29 mouse cellular contexts compared by ENCODE assay signal in genomic region chr10:109637702-109638101, GRCm38 (mm10).
A peak's percentile ranks its signal among the peaks of the same experiment; 100 is the strongest.
DNase-seq lines count a peak whose midpoint lies in the region; ATAC-seq and TF ChIP-seq lines count a peak whose summit lies in the region.
"Had no signal": no experiment of that assay in that cellular context is flagged by ENCODE, and none has a peak within 500 bp of the region (broad histone marks: within the 10 kb centered on the region; RNA-seq: fewer than 3 reads in every experiment).

No protein-coding gene starts in this region.

- 83% methylated on average over 16 of the region's 16 CpGs for WGBS in hindbrain, embryonic 10.5 days
- 73% methylated on average over 16 of the region's 16 CpGs for WGBS in hindbrain, embryonic 11.5 days
- WGBS in stomach, embryonic 14.5 days = 26% methylated on average over 16 of the region's 16 CpGs
- 26% methylated on average over 16 of the region's 16 CpGs for WGBS in stomach, postnatal 0 days
- WGBS in forebrain, embryonic 16.5 days = 43% methylated on average over 16 of the region's 16 CpGs

- H3K9ac ChIP-seq in hindbrain, embryonic 11.5 days (ENCODE audit: low read depth, low read length) = no peak overlapping the region
- H3K9ac ChIP-seq in stomach, embryonic 14.5 days (replicated peaks; ENCODE audit: low read depth, low read length) = no peak overlapping the region
- H3K9ac ChIP-seq in stomach, postnatal 0 days (ENCODE audit: low read length) = no peak overlapping the region
- H3K9ac ChIP-seq in forebrain, embryonic 16.5 days (replicated peaks; ENCODE audit: low read depth, low read length) = no peak overlapping the region
- H3K9ac ChIP-seq: heart, embryonic 13.5 days; kidney, embryonic 15.5 days; limb, embryonic 15.5 days; liver, embryonic 14.5 days; lung, embryonic 14.5 days; midbrain, embryonic 13.5 days had no signal

- no peak overlapping the region for H3K4me2 ChIP-seq in hindbrain, embryonic 11.5 days (replicated peaks; ENCODE audit: low read depth, low read length)
- H3K4me2 ChIP-seq in stomach, embryonic 14.5 days (replicated peaks; ENCODE audit: low read depth, low read length) = peak overlapping the region; percentile 31
- H3K4me2 ChIP-seq in stomach, postnatal 0 days (replicated peaks; ENCODE audit: low read depth) = no peak overlapping the region; the same call in 1 of the 2 replicates
- H3K4me2 ChIP-seq in forebrain, embryonic 16.5 days (ENCODE audit: low read length) = no peak overlapping the region; the same call in 1 of the 2 replicates
- H3K4me2 ChIP-seq: heart, embryonic 13.5 days; kidney, embryonic 15.5 days; limb, embryonic 15.5 days; lung, embryonic 14.5 days; midbrain, embryonic 13.5 days had no signal

- no peak for TF ChIP-seq EP300 in stomach, postnatal 0 days (optimal IDR thresholded peaks at IDR 0.05)

- no peak for DNase-seq in hindbrain, embryonic 10.5 days (ENCODE audit: low spot score)
- no peak for DNase-seq in hindbrain, embryonic 11.5 days (ENCODE audit: low spot score)
- no peak for DNase-seq in stomach, postnatal 0 days (ENCODE audit: low spot score)
- no peak for DNase-seq in lung, postnatal 25 days (ENCODE audit: low spot score)
- DNase-seq in layer of hippocampus, adult 11-12 months (ENCODE audit: low spot score) = no peak
- DNase-seq: adrenal gland, adult 8-10 months; B cell, adult 2 months; cerebellum, adult 18-20 months; cerebellum, postnatal 25 days; gastrocnemius, postnatal 10 days; heart, adult 2 months; heart, postnatal 14 days; kidney, adult 11 months; kidney, postnatal 36 days; left cerebral cortex, postnatal 4 days; lung, embryonic 14.5 days; lung, postnatal 36 days had no signal

- no peaks in the 10 kb centered on the region for H3K36me3 ChIP-seq in hindbrain, embryonic 10.5 days
- no peaks in the 10 kb centered on the region for H3K36me3 ChIP-seq in hindbrain, embryonic 11.5 days (ENCODE audit: control insufficient read depth, insufficient read depth, low read length)
- no peaks in the 10 kb centered on the region for H3K36me3 ChIP-seq in stomach, embryonic 14.5 days (ENCODE audit: control insufficient read depth, insufficient read depth, low read length)
- H3K36me3 ChIP-seq in stomach, postnatal 0 days (ENCODE audit: control insufficient read depth, insufficient read depth, low read length) = no peaks in the 10 kb centered on the region
- H3K36me3 ChIP-seq in forebrain, embryonic 16.5 days (ENCODE audit: control insufficient read depth, insufficient read depth) = no peaks in the 10 kb centered on the region
- H3K36me3 ChIP-seq: G1E; heart, embryonic 13.5 days; kidney, embryonic 15.5 days; limb, embryonic 15.5 days; midbrain, embryonic 13.5 days had no signal

- H3K27ac ChIP-seq in hindbrain, embryonic 10.5 days = 0 out of 2 replicates have a peak overlapping the region, but pooled peaks have one; percentile 5
- no peak overlapping the region for H3K27ac ChIP-seq in hindbrain, embryonic 11.5 days (ENCODE audit: low read depth, low read length)
- no peak overlapping the region for H3K27ac ChIP-seq in stomach, embryonic 14.5 days (ENCODE audit: low read length)
- H3K27ac ChIP-seq in stomach, postnatal 0 days (replicated peaks) = no peak overlapping the region
- no peak overlapping the region for H3K27ac ChIP-seq in forebrain, embryonic 16.5 days (ENCODE audit: low read length)
- H3K27ac ChIP-seq: heart, adult 2 months; heart, embryonic 13.5 days; kidney, embryonic 15.5 days; limb, embryonic 15.5 days; liver, embryonic 14.5 days; midbrain, embryonic 13.5 days had no signal

- TF ChIP-seq CTCF in stomach, postnatal 0 days (IDR thresholded peaks at IDR 0.05; ENCODE audit: low read depth) = no peak

- H3K4me3 ChIP-seq in hindbrain, embryonic 10.5 days = no peak overlapping the region
- H3K4me3 ChIP-seq in hindbrain, embryonic 11.5 days (ENCODE audit: low read depth, low read length) = no peak overlapping the region
- H3K4me3 ChIP-seq in stomach, embryonic 14.5 days (ENCODE audit: low read depth, low read length) = no peak overlapping the region
- H3K4me3 ChIP-seq in stomach, postnatal 0 days (ENCODE audit: low read depth, low read length) = no peak overlapping the region
- no peak overlapping the region for H3K4me3 ChIP-seq in forebrain, embryonic 16.5 days (replicated peaks; ENCODE audit: low read length)
- H3K4me3 ChIP-seq: heart, adult 2 months; heart, embryonic 13.5 days; kidney, embryonic 15.5 days; limb, embryonic 15.5 days; megakaryocyte, embryonic 14.5 days; midbrain, embryonic 13.5 days had no signal

- 0 out of 2 replicates have a peak, but pooled peaks cover 2% of the 10 kb centered on the region for H3K4me1 ChIP-seq in hindbrain, embryonic 10.5 days (replicated peaks)
- H3K4me1 ChIP-seq in hindbrain, embryonic 11.5 days (replicated peaks; ENCODE audit: control insufficient read depth, insufficient read depth, low read length) = no peaks in the 10 kb centered on the region
- H3K4me1 ChIP-seq in stomach, embryonic 14.5 days (ENCODE audit: control insufficient read depth, insufficient read depth, low read length) = no peaks in the 10 kb centered on the region
- no peaks in the 10 kb centered on the region for H3K4me1 ChIP-seq in stomach, postnatal 0 days (replicated peaks; ENCODE audit: control insufficient read depth, insufficient read depth)
- no peaks in the 10 kb centered on the region for H3K4me1 ChIP-seq in forebrain, embryonic 16.5 days (replicated peaks; ENCODE audit: control insufficient read depth, insufficient read depth, low read length)
- H3K4me1 ChIP-seq: heart, embryonic 13.5 days; kidney, embryonic 15.5 days; limb, embryonic 15.5 days; megakaryocyte, embryonic 14.5 days had no signal

- ATAC-seq in hindbrain, embryonic 11.5 days (ENCODE audit: low FRiP score) = no peak
- no peak for ATAC-seq in stomach, embryonic 14.5 days (ENCODE audit: insufficient number of reproducible peaks, insufficient read depth, low FRiP score, low read depth)
- ATAC-seq in stomach, postnatal 0 days (ENCODE audit: low FRiP score, low TSS enrichment) = no peak
- ATAC-seq in forebrain, embryonic 16.5 days = 0 out of 2 replicates have a peak, but pooled peaks have one; percentile 45
- ATAC-seq: activated CD4-positive, CD25-positive, alpha-beta regulatory T cell, adult 4 months; midbrain, embryonic 13.5 days; Patski had no signal

- no peaks in the 10 kb centered on the region for H3K27me3 ChIP-seq in hindbrain, embryonic 10.5 days (ENCODE audit: insufficient read depth, poor library complexity, severe bottlenecking)
- H3K27me3 ChIP-seq in hindbrain, embryonic 11.5 days (ENCODE audit: control insufficient read depth, insufficient read depth, low read length) = no peaks in the 10 kb centered on the region
- no peaks in the 10 kb centered on the region for H3K27me3 ChIP-seq in stomach, embryonic 14.5 days (ENCODE audit: control insufficient read depth, insufficient read depth, low read length)
- no peaks in the 10 kb centered on the region for H3K27me3 ChIP-seq in stomach, postnatal 0 days (ENCODE audit: control insufficient read depth, insufficient read depth, low read length)
- H3K27me3 ChIP-seq in forebrain, embryonic 16.5 days (replicated peaks; ENCODE audit: control insufficient read depth, insufficient read depth, low read length) = no peaks in the 10 kb centered on the region
- H3K27me3 ChIP-seq: CH12.LX; heart, embryonic 13.5 days; kidney, embryonic 15.5 days; limb, embryonic 15.5 days; megakaryocyte, embryonic 14.5 days; midbrain, embryonic 13.5 days had no signal

- no peaks in the 10 kb centered on the region for H3K9me3 ChIP-seq in hindbrain, embryonic 10.5 days
- H3K9me3 ChIP-seq in hindbrain, embryonic 11.5 days (ENCODE audit: control insufficient read depth, low read length) = no peaks in the 10 kb centered on the region
- no peaks in the 10 kb centered on the region for H3K9me3 ChIP-seq in stomach, embryonic 14.5 days (ENCODE audit: control insufficient read depth, low read depth, low read length)
- no peaks in the 10 kb centered on the region for H3K9me3 ChIP-seq in stomach, postnatal 0 days (ENCODE audit: control insufficient read depth, low read length)
- H3K9me3 ChIP-seq in forebrain, embryonic 16.5 days (ENCODE audit: control insufficient read depth, low read length) = no peaks in the 10 kb centered on the region
- H3K9me3 ChIP-seq: heart, embryonic 13.5 days; kidney, embryonic 15.5 days; limb, embryonic 15.5 days; midbrain, embryonic 13.5 days had no signal
